Mouse (Mus musculus): Measurements from ENCODE around the gene Sri. TPM values are rescaled to one million over a fixed set of nuclear protein-coding genes. Genes with fewer than 3 reads are reported as not detected.
"Not testable (repeated sequence)": the region's sequence is repeated elsewhere in the genome, so short reads cannot be mapped to it uniquely, and the experiment has no call there.

Sri gene
- total and polyA plus RNA-seq, 3 experiments: 190 to 229 (median 212) TPM

DNA sequence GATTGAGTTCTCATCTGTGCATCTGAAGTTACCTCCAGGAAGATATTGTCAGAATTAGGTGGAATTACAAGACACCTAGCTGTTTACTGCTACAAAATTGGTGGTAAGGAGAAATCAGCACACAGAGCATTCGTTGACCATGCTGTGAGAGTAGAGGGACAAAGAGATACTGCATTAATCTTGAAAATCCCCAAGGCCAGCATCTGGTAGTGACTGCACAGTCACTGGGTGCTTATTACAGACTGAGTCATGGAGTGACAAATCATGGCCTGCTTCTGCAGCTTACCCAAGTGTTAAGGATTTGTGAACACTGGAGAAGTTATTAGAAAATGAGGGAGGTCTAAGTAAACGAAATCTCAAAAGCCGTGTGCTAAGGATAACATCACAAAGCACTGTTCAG lies 32.6 kb upstream of the Sri start:
- Histone ChIP-seq H3K36me3 (replicated peaks in 1 of 2; ENCODE audit: control insufficient read depth in 1 of 2, insufficient read depth in 1 of 2, low read length in 1 of 2) (no peaks in the 10 kb centered on the region), H3K4me1 (ENCODE audit: control insufficient read depth in 1 of 2, insufficient read depth in 2 of 2) (no peaks in the 10 kb centered on the region), H3K9me3 (replicated peaks; ENCODE audit: low read length) (peaks cover 5% of the 10 kb centered on the region), H3K79me2 (replicated peaks; ENCODE audit: control insufficient read depth, extremely low read depth, insufficient read depth, poor library complexity, severe bottlenecking) (no peaks in the 10 kb centered on the region), H3K4me3 (replicated peaks in 1 of 3; ENCODE audit: low read depth in 2 of 3, low read length in 2 of 3, poor library complexity in 1 of 3) (no peak overlapping the region), H3K27me3 (replicated peaks) (no peaks in the 10 kb centered on the region), H3K4me2 (ENCODE audit: insufficient read depth, low read depth, poor library complexity, severe bottlenecking) (no peak overlapping the region), H3K27ac (ENCODE audit: insufficient read depth, low read depth) (no peak overlapping the region), H3K9ac (ENCODE audit: insufficient read depth, low read depth) (no peak overlapping the region)
- DNase-seq (ENCODE audit: extremely low read depth): no peak
- dilution Hi-C loops (cut with MboI; ENCODE audit: extremely low pct_ligation_motif_present, extremely low pct_unique_long_range_greater_than_20kb, low sequenced_read_pairs): no loop called here
- in situ Hi-C loops (cut with MboI; ENCODE audit: low pct_ligation_motif_present, low pct_unique_long_range_greater_than_20kb, low sequenced_read_pairs): no loop called here
- TF ChIP-seq NRF1 (IDR thresholded peaks at IDR 0.05; ENCODE audit: low read depth, low read length) (no peak), TBP (conservative IDR thresholded peaks at IDR 0.05; ENCODE audit: low read depth, low read length) (no peak), USF2 (conservative IDR thresholded peaks at IDR 0.05; ENCODE audit: low read depth, low read length) (no peak), MAX (IDR thresholded peaks at IDR 0.05; ENCODE audit: low read length) (no peak), IRF4 (IDR thresholded peaks at IDR 0.05; ENCODE audit: low read depth, low read length) (no peak), MXI1 (IDR thresholded peaks at IDR 0.05; ENCODE audit: low read depth, low read length) (no peak), MAFK (IDR thresholded peaks at IDR 0.05; ENCODE audit: insufficient replicate concordance, low read length) (no peak), BHLHE40 (IDR thresholded peaks at IDR 0.05; ENCODE audit: low read depth, low read length) (no peak), ETS1 (conservative IDR thresholded peaks at IDR 0.05; ENCODE audit: low read depth, low read length) (no peak), MEF2A (IDR thresholded peaks at IDR 0.05; ENCODE audit: borderline replicate concordance, low read depth, low read length) (no peak), GABPA (IDR thresholded peaks at IDR 0.05; ENCODE audit: insufficient replicate concordance, low read depth, low read length) (no peak), USF1 (IDR thresholded peaks at IDR 0.05; ENCODE audit: low read depth, low read length) (no peak)

DNA sequence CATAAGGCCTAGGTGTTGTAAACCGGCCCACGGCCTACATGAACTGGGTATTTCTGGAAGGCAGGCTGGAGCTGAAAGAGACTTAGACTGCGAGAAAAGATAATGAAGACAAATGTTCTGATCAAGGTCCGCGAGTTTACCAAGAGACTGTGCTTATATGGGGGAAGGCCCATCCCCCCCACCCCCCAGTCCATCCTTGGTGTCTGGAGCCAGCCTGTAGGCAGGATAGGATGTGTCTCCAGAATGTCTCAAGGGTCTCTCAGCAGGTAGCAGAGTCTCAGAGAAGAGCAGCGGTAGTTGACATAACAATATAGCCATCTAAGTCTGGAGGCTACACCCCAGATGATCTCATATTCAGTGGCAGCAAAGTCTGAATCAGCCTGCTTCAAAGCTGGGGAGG lies 11.3 kb upstream of the Sri start:
- H3K4me3 ChIP-seq (replicated peaks in 1 of 3; ENCODE audit: low read depth in 2 of 3, low read length in 2 of 3, poor library complexity in 1 of 3); H3K4me1 ChIP-seq (ENCODE audit: control insufficient read depth in 1 of 2, insufficient read depth in 2 of 2); H3K9ac ChIP-seq (ENCODE audit: insufficient read depth, low read depth); H3K27ac ChIP-seq (ENCODE audit: insufficient read depth, low read depth); DNase-seq (ENCODE audit: extremely low read depth); H3K4me2 ChIP-seq (ENCODE audit: insufficient read depth, low read depth, poor library complexity, severe bottlenecking); in situ Hi-C loops (cut with MboI; ENCODE audit: low pct_ligation_motif_present, low pct_unique_long_range_greater_than_20kb, low sequenced_read_pairs); H3K9me3 ChIP-seq (replicated peaks; ENCODE audit: low read length); H3K36me3 ChIP-seq (replicated peaks in 1 of 2; ENCODE audit: control insufficient read depth in 1 of 2, insufficient read depth in 1 of 2, low read length in 1 of 2); H3K27me3 ChIP-seq (replicated peaks); H3K79me2 ChIP-seq (replicated peaks; ENCODE audit: control insufficient read depth, extremely low read depth, insufficient read depth, poor library complexity, severe bottlenecking); dilution Hi-C loops (cut with MboI; ENCODE audit: extremely low pct_ligation_motif_present, extremely low pct_unique_long_range_greater_than_20kb, low sequenced_read_pairs): not testable (repeated sequence)

DNA sequence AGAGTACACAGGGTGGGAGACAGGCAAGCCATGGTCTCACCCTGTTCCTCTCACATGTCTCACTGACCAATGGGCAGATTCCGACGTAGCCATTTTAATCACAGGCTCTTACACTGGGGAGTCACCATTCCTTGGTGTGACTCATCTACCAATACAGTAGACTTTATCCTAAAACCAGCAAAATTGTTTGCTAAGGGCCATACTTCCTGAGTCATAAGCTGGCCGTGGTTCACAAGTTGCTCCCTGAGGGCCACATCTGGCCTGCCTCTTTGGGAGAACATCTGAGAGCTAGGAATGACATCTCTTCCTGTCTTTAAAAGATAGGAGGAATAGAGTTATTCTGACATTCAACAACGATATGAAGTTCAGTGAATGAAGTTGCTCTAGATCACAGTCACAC lies 7.9 kb downstream of the Sri start:
- dilution Hi-C loops (cut with MboI; ENCODE audit: extremely low pct_ligation_motif_present, extremely low pct_unique_long_range_greater_than_20kb, low sequenced_read_pairs) (no loop called here), in situ Hi-C loops (cut with MboI; ENCODE audit: low pct_ligation_motif_present, low pct_unique_long_range_greater_than_20kb, low sequenced_read_pairs) (no loop called here)
- Histone ChIP-seq H3K9ac (ENCODE audit: insufficient read depth, low read depth) (no peak overlapping the region), H3K4me2 (ENCODE audit: insufficient read depth, low read depth, poor library complexity, severe bottlenecking) (no peak overlapping the region), H3K36me3 (replicated peaks in 1 of 2; ENCODE audit: control insufficient read depth in 1 of 2, insufficient read depth in 1 of 2, low read length in 1 of 2) (peaks cover 3 to 8% of the 10 kb centered on the region in 2 experiments), H3K27me3 (replicated peaks) (no peaks in the 10 kb centered on the region), H3K4me3 (replicated peaks in 1 of 3; ENCODE audit: low read depth in 2 of 3, low read length in 2 of 3, poor library complexity in 1 of 3) (no peak overlapping the region), H3K27ac (ENCODE audit: insufficient read depth, low read depth) (no peak overlapping the region), H3K4me1 (ENCODE audit: control insufficient read depth in 1 of 2, insufficient read depth in 2 of 2) (peaks cover 3 to 21% of the 10 kb centered on the region in 2 experiments), H3K9me3 (replicated peaks; ENCODE audit: low read length) (no peaks in the 10 kb centered on the region), H3K79me2 (replicated peaks; ENCODE audit: control insufficient read depth, extremely low read depth, insufficient read depth, poor library complexity, severe bottlenecking) (peaks cover 6% of the 10 kb centered on the region; the same call in 1 of the 2 replicates)
- TF ChIP-seq KAT2A (IDR thresholded peaks at IDR 0.05; ENCODE audit: insufficient replicate concordance, low read length) (no peak), MYC (IDR thresholded peaks at IDR 0.05; ENCODE audit: low read depth, low read length) (no peak), JUN (IDR thresholded peaks at IDR 0.05; ENCODE audit: insufficient read depth, low read depth, low read length) (no peak), ZC3H11A (IDR thresholded peaks at IDR 0.05; ENCODE audit: low read depth, low read length) (no peak), MXI1 (IDR thresholded peaks at IDR 0.05; ENCODE audit: low read depth, low read length) (no peak), MAFK (IDR thresholded peaks at IDR 0.05; ENCODE audit: insufficient replicate concordance, low read length) (no peak), CHD2 (IDR thresholded peaks at IDR 0.05; ENCODE audit: low read length) (no peak), NRF1 (IDR thresholded peaks at IDR 0.05; ENCODE audit: low read depth, low read length) (no peak), TBP (conservative IDR thresholded peaks at IDR 0.05; ENCODE audit: low read depth, low read length) (no peak), GABPA (IDR thresholded peaks at IDR 0.05; ENCODE audit: insufficient replicate concordance, low read depth, low read length) (no peak), USF1 (IDR thresholded peaks at IDR 0.05; ENCODE audit: low read depth, low read length) (no peak), RCOR1 (conservative IDR thresholded peaks at IDR 0.05; ENCODE audit: low read depth, low read length) (no peak), ETS1 (conservative IDR thresholded peaks at IDR 0.05; ENCODE audit: low read depth, low read length) (no peak), PAX5 (IDR thresholded peaks at IDR 0.05; ENCODE audit: low read length) (no peak), RAD21 (IDR thresholded peaks at IDR 0.05; ENCODE audit: low read depth, low read length) (no peak), ZKSCAN1 (IDR thresholded peaks at IDR 0.05; ENCODE audit: borderline replicate concordance, low read depth, low read length) (no peak), MAZ (IDR thresholded peaks at IDR 0.05; ENCODE audit: low read depth, low read length) (no peak), HCFC1 (IDR thresholded peaks at IDR 0.05; ENCODE audit: low read depth, low read length) (no peak), NELFE (IDR thresholded peaks at IDR 0.05; ENCODE audit: low read depth, low read length) (no peak)
- DNase-seq (ENCODE audit: extremely low read depth): no peak
